Mouse (Mus musculus) skeletal muscle tissue, adult 2 months (tissue): Measurements from ENCODE around the gene Tmod1.

Experiments
- DNase-seq: peaks from one replicate; pipeline ENCODE4 v3.0.0-alpha.2; 2012; ENCODE audit warnings: low read depth, low spot score

Tmod1 gene

GRCm38 (mm10) chr4:46087852-46088251 is 49.1 kb downstream of the Tmod1 start:
- peak; percentile 89 for DNase-seq

DNA sequence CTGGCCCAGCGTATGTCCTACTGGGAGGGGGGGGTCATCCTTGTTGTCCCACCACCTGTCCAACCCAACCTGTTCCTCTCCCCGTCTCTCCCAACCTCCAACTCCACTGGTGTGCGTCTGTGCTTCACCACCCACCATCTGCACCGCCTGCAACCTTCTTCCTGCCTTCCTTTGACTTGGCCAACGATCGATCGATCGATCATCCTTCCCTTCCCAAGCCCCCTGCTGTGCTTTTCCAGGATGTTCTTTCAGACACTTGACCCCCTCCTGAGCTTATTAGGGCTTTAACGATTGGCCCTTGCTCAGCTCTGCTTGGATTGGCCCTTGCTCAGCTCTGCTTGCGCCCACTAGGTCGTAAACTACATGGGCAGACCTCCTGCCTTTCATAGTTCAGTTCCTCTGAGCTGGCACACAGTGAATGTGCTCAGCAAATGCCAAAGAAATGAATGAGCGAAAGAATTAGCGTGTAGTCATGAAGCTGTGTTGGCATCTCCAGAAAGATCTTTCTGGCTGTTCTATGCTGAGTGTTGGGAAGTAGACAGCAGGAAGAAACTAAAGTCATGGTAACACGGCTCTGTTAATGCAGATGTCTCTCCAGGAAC is 50.9 kb downstream of the Tmod1 start:
- no peak for DNase-seq

GRCm38 (mm10) chr4:46092429-46093076 is 53.8 kb downstream of the Tmod1 start:
- DNase-seq = no peak

DNA sequence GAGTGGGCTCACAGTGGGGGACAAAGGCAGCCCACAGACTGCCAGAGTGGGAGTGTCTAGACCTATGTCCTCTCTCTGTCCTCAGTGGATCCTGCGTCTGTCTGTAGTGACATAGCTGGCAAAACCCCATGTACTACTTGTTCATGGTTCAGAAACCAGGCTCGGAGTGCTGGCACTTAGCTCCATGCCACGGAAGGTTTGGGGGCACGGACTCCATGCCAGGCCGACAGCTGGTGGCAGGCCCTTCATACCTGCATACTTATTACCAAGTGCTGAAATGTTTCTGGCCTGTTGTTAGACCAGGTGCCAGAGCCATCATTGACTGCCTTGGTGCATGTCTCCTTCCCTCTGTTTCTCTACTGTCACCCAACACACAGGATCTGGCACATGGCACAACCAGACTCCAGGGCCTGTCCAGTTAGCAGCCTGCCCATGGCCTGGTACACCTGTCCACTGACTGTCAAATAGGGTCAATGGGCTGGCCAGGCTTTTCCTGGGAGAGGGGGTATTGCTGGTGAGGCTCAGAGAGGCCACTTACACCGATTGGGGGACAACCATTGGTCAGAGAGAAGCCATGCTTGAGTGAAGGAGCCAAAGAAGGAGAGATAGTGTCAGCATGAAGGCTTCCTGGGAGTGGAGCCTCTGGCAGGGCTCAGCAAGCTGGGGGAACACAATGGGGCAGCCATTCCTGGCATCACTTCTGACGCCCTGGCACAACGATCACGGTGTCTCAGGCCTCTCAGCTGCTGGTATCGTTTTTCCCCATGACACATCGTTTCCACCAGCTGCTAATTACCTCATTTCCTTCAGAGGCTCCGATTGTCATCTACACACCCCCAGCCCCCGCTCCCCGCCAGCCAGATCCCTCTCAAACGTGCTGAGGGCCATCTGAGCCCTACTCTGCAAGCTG is 56.4 kb downstream of the Tmod1 start:
- no peak for DNase-seq

DNA sequence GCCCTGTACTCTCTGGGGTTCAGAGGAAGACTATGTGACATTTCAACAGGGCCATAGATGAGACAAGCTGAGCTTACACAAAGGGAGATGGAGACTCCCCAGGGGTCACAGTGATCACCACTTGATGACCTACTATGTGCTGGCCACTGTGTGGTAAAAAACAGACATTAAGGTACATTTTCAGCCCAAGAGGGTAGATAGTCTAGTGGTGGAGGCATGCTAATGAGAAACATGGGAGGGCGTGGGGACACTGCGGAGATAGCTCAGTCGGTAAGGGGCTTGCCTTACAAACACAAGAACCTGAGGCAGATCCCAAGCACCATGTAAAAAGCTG is 57.1 kb downstream of the Tmod1 start:
- DNase-seq = no peak

- DNase-seq = no peak
These were observed 57.8 kb downstream of the Tmod1 start for GRCm38 (mm10) chr4:46096546-46096945.

DNA sequence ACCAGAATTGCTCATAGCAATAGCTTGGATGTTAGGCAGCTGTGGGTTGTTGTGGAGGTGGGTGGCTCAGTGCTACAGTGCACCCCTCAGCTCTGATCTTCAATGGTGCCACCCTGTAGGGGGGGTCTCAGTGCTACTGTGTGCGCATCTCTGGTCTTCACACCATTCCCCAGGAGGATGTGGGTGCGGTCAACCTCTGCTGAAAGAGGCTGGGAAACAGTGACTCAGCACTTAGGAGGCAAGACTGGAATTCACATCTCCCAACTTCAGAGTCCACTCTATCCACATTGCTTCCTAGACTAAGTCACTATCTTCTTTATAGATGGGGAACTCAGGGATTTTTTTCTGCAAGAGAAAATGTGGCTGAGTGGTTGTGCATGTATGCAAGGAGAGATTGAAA is 58.9 kb downstream of the Tmod1 start:
- DNase-seq = no peak

DNA sequence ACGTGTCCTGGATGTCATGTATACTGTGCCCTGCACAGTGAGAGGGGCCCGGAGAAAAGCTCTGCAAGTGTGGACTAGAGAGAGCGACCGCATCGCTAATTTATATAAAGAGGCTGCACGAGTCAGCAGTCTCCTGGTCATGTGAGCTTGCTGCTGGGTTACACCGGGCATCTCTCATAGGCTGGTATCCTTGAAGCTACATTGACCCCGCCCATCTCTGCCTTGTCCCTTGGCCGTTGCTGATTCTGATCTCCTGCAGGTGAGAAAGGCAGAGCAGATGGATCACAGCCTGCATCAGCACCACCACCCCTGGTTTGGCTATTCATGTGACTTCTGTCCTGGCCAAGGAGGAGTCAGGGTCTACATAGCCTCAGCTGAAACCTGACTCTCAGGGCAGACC is 60.4 kb downstream of the Tmod1 start:
- no peak for DNase-seq

GRCm38 (mm10) chr4:46100539-46100938 is 61.8 kb downstream of the Tmod1 start:
- peak; percentile 46 for DNase-seq

GRCm38 (mm10) chr4:46101211-46101711 is 62.5 kb downstream of the Tmod1 start:
- peak; percentile 48 for DNase-seq

DNA sequence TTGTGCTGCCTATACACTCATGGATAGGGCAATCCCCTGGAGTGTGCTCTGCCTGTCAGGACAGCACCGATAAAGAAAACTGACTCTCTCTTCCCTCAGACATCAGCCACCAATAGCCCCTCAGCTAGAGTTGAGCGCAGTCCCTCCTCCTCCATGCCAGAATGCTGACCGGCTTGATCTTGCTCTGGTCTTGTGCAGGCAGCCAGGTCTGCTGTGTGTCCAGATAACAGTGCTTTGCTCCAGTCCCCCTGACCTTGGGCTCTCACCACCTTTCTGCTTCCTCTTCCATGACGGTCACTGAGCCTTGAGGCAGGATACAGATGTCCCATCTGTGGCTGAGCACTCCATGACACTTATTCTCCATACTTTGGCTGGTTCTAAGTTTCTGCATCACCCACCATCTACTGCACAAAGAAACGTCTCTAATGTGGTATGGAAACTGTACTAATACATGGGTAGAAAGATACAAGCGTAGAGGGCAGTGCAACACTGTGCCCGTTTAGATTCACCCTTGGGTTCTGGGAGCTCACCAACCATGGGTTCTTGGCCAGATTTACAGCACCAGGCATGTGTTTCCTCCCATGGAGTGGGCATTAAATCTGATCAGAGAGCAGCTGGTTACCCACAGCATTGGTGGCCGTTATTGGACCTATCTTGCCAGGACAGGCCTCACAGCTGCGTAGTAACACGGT is 63.5 kb downstream of the Tmod1 start:
- no peak for DNase-seq

- peak; percentile 63 for DNase-seq
These were observed 71.3 kb downstream of the Tmod1 start for GRCm38 (mm10) chr4:46110084-46110483.

DNA sequence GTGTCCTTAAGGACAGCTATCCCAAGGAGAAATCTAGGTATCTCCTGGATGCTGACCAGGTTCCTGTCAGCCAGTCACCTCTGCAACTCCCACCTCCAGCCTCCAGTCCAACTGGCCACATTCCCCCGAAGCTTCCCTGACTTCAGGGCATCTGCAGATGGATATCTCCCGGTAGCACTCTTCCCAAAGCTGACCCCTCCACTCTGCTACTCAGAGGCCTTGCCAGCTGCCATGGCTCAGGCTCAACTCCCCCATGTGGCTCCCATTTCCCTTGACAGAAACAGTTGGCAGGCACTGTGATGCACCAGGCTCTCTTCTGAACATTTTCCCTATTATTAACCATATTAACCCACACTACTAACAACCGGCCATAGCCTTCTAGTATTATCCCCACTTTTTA is 72.6 kb downstream of the Tmod1 start:
- DNase-seq = no peak

DNA sequence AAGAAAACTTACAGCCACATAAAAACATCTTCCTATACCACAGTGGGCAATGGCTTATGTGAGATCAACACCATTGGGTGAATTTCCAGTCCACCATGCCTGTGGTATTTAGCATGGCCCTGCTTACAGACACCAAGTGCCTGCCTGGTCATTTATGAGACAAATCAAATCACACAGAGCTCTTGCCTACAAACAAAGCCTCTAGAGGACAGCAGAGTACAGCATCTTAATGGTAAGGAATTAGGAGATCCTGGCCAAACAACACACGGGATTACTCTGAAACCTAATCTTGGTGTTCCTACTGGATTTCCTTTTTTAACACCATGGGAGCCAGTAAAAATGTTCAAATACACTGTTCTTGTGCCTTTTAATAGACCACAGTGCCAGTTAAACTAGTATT is 76.6 kb downstream of the Tmod1 start:
- DNase-seq = no peak

GRCm38 (mm10) chr4:46116544-46117175 is 77.9 kb downstream of the Tmod1 start:
- no peak for DNase-seq

- DNase-seq = no peak
These were observed 78.8 kb downstream of the Tmod1 start for GRCm38 (mm10) chr4:46117536-46117935.

DNA sequence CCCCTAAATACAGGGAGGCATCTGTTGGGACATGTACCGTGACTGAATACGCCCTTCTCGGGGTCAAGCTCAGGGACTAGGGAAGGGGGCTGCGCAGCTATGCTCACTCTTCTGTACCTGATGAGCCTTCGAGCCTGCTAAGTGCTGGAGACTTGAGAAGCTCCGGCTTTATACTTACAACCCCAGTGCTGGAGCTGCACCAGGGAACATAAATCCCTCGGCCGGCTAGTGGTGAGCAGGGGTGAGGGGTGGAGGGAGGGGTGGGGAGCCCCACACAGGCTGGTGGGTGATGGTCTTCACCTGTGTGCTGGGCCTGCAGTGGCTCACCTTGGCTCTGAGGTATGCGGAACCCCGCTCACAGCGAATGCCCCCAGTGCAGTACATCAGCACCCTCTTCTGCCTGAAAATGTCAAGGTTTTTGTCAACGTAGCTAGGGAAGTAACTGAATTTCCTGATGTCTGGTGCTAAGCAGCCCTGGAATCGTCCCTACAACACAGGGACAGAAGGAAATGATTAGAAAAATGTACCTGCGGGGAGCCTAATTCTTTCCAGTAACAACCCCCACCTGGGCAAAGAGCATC is 80.9 kb downstream of the Tmod1 start:
- DNase-seq = no peak

- DNase-seq = no peak
These were observed 82.0 kb downstream of the Tmod1 start for GRCm38 (mm10) chr4:46120767-46121166.

- DNase-seq = no peak
These were observed 84.6 kb downstream of the Tmod1 start for GRCm38 (mm10) chr4:46123358-46123757.

- DNase-seq = peak; percentile 69
These were observed 87.8 kb downstream of the Tmod1 start for GRCm38 (mm10) chr4:46126541-46126940.
